Mouse (Mus musculus) forebrain, embryonic 12.5 days (tissue): ENCODE measurements at regions not wholly inside any gene's neighbourhood (a gene's known extent, or its start where the extent isn't known, plus 50 kb on each side); places are given as distances from the start of the nearest gene placed in this dataset.

Experiments used
- ATAC-seq: fragments of 200-750 bp; cut with Nextera tagmentation; 2 replicates; pipeline ENCODE4 v1.8.0; 2017; ENCODE audit warnings: moderate TSS enrichment; ENCODE audit not compliant: low FRiP score
- H3K27ac ChIP-seq: fragments of 300-500 bp; sonication (generic); 2 replicates; pipeline ENCODE4 v1.5.1; 2016; ENCODE audit warnings: mild to moderate bottlenecking
- H3K27me3 ChIP-seq: fragments of 300-500 bp; sonication (generic); 2 replicates; pipeline ENCODE4 v1.6.1; 2016; ENCODE audit warnings: mild to moderate bottlenecking
- H3K36me3 ChIP-seq: fragments of 300-500 bp; sonication (generic); replicated peaks from 2 replicates; pipeline ENCODE4 v1.6.1; 2016; ENCODE audit warnings: mild to moderate bottlenecking
- H3K4me1 ChIP-seq: fragments of 300-500 bp; sonication (generic); 2 replicates; pipeline ENCODE4 v1.6.1; 2016
- H3K4me2 ChIP-seq: fragments of 300-500 bp; sonication (generic); 2 replicates; pipeline ENCODE4 v1.6.1; 2016; ENCODE audit warnings: mild to moderate bottlenecking, moderate library complexity
- H3K4me3 ChIP-seq: fragments of 300-500 bp; sonication (generic); replicated peaks from 2 replicates; pipeline ENCODE4 v1.5.1; 2016; ENCODE audit warnings: mild to moderate bottlenecking
- H3K9ac ChIP-seq: fragments of 300-500 bp; sonication (generic); 2 replicates; pipeline ENCODE4 v1.6.1; 2016; ENCODE audit warnings: mild to moderate bottlenecking
- H3K9me3 ChIP-seq: fragments of 300-500 bp; sonication (generic); 2 replicates; pipeline ENCODE4 v1.6.1; 2016
- WGBS: fragments of 180-500 bp; shearing (Covaris S2); methylation state at CpG from one replicate; pipeline ENCODE4 v1.1.7; 2016; 5-methylcytosine and 5-hydroxymethylcytosine counted together

DNA sequence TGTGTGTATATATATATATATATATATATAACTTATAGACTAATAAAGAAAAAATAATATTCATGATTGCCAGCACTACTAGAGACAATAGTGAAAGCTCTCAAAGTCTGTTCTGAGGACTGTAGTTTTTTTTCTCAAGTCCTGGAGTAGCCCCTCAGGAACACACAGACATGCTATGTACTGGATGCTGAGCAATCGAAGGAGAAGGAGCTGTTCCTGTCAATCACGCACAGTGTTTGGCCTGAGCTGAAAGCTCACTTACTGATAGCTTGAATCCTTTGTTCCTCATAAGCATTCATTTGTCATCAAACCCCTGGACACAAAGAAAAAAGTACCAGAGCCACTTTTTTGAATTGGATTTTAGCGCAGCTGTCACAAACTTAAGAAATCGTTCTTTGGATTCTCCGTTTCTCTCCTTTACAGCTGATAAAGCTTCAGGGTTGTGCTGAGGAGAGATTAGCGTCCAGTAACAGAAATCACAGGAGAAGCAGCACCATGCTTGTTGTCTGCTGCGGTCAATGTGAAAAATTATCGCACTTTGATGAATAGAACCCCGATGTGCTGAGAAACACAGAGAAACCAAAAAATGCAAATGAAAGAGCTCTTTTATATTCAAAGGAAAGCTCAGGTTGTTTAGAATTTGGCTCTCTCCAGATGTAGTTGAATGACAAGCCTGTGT lies 702.2 kb upstream of the Tyrp1 start:
- H3K9ac ChIP-seq, result no peak overlapping the region
- no peaks in the 10 kb centered on the region for H3K27me3 ChIP-seq
- WGBS, result 39% methylated on average over 9 of the region's 9 CpGs
- no peak overlapping the region for H3K27ac ChIP-seq
- H3K4me3 ChIP-seq, result no peak overlapping the region
- H3K9me3 ChIP-seq, result no peaks in the 10 kb centered on the region
- no peaks in the 10 kb centered on the region for H3K36me3 ChIP-seq
- peaks cover 5% of the 10 kb centered on the region; the same call in 1 of the 2 replicates for H3K4me1 ChIP-seq
- ATAC-seq, result 0 out of 2 replicates have a peak, but pooled peaks have one; percentile 53
- H3K4me2 ChIP-seq, result 0 out of 2 replicates have a peak overlapping the region, but pooled peaks have one; percentile 1

DNA sequence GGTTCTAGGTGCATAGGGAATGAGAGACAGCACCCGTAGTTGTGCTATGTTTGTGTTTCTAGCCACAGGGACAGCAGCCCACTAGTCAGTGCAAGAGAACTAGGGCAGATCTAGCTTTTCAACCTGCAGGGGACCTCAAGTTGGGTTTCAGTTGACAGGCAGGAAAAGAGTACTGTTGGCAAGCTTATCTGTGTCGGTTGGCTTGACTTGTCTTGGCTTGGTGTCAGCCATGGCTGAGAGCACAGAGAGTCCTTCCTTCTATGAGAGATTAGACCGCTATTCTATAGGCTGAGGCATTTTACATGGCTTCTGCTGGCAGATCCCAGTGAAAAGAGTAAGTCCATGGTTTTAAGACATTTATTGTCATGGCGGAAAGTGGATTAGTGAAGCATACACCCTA lies 693.7 kb upstream of the Tyrp1 start:
- Histone ChIP-seq H3K4me2 (no peak overlapping the region), H3K27me3 (no peaks in the 10 kb centered on the region), H3K9me3 (no peaks in the 10 kb centered on the region), H3K9ac (no peak overlapping the region), H3K27ac (no peak overlapping the region), H3K4me1 (no peaks in the 10 kb centered on the region), H3K4me3 (no peak overlapping the region), H3K36me3 (no peaks in the 10 kb centered on the region)
- no peak for ATAC-seq
- WGBS, result 94% methylated on average over 4 of the region's 4 CpGs

DNA sequence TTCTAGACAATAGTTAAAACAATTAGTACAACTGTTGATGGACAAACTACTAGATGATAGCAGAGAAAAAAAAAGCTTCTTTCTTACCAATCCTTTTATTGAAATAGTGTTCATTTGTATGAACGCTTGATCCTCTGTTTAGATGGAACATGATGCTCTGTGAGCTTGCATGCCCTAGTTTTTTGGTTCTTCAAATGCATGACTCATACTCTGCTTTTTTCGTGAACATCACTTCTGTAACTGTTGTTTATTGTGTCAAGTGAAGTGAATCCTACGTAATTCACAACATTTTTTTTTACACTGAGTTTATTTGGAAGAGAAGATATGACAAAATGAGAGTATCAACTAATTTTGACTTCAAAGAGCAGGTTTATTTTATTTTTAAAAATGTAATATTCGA lies 674.1 kb upstream of the Tyrp1 start:
- no peaks in the 10 kb centered on the region for H3K27me3 ChIP-seq
- no peak overlapping the region for H3K4me3 ChIP-seq
- H3K4me1 ChIP-seq, result no peaks in the 10 kb centered on the region
- no peak overlapping the region for H3K27ac ChIP-seq
- no peak overlapping the region for H3K9ac ChIP-seq
- 86% methylated on average over 4 of the region's 4 CpGs for WGBS
- no peak overlapping the region for H3K4me2 ChIP-seq
- H3K36me3 ChIP-seq, result no peaks in the 10 kb centered on the region
- ATAC-seq, result no peak
- H3K9me3 ChIP-seq, result no peaks in the 10 kb centered on the region

DNA sequence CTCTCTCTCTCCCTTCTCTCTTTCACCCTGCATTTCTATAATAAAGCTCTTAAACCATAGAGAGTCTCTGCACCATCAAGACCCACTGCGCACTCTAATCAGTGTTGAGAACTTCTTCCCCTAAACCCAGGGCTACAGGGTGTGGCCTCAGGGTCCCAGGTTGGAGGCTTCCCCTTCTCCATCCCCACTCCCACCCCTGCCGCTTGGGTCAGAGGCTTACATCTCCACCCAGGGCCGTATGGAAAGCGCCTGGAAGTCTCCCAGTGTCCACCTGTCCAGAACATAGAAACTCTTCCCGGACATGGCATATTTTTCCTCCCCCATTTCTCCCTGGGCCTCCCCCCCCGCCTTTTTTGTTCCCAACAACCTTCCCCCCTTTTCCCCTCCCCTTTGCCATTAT lies 660.7 kb upstream of the Tyrp1 start:
- 82% methylated on average over 5 of the region's 6 CpGs for WGBS
- no peaks in the 10 kb centered on the region for H3K36me3 ChIP-seq
- no peaks in the 10 kb centered on the region for H3K9me3 ChIP-seq
- no peaks in the 10 kb centered on the region for H3K27me3 ChIP-seq
- no peak overlapping the region for H3K27ac ChIP-seq
- H3K4me2 ChIP-seq, result no peak overlapping the region
- no peaks in the 10 kb centered on the region for H3K4me1 ChIP-seq
- no peak for ATAC-seq
- no peak overlapping the region for H3K4me3 ChIP-seq
- H3K9ac ChIP-seq, result no peak overlapping the region

DNA sequence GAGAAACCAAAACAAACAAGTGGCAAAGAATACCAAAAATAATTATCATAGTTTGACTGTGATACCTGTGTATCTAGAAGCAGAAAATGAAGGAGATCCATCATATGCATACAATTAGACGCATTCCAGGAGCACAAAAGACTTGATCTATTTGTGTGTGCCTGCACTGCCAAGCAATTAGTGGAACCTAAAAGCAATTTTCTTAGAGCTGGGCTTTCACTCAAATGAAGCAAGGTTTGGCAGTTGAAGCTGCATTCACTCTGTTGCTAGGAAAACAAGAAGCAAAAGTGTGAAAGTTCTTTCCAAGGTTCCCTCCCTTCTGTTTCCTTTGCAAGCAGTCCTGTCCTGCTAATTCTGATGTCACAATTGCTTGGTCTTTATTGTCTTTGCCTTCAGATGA lies 631.7 kb upstream of the Tyrp1 start:
- H3K4me2 ChIP-seq, result no peak overlapping the region
- no peak overlapping the region for H3K27ac ChIP-seq
- no peak overlapping the region for H3K9ac ChIP-seq
- H3K9me3 ChIP-seq, result no peaks in the 10 kb centered on the region
- H3K36me3 ChIP-seq, result no peaks in the 10 kb centered on the region
- no peak overlapping the region for H3K4me3 ChIP-seq
- no peaks in the 10 kb centered on the region for H3K4me1 ChIP-seq
- H3K27me3 ChIP-seq, result no peaks in the 10 kb centered on the region
- 64% methylated on average over 1 of the region's 1 CpGs for WGBS
- ATAC-seq, result no peak

DNA sequence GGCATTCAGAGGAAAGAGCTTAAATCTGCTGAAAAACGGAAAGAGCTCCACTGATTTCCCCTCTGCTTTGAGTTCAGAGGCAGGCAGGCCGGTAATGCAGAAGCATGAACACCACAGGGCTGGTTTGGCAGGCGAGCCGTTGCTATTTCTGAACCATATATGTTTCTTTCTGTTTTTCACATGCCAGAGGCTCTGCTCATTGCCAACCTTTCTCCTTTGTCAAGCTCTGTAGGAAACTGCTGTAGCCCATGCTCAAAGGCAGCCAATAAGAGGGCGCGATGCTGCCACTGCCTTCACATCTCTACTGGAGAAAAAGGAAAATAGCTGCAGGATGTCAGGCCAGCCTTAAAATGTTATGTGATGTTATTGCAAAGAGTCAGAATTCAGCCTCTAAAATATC lies 630.0 kb upstream of the Tyrp1 start:
- Histone ChIP-seq H3K9me3 (no peaks in the 10 kb centered on the region), H3K27me3 (no peaks in the 10 kb centered on the region), H3K27ac (no peak overlapping the region), H3K4me1 (no peaks in the 10 kb centered on the region), H3K9ac (no peak overlapping the region), H3K4me2 (no peak overlapping the region), H3K4me3 (no peak overlapping the region), H3K36me3 (no peaks in the 10 kb centered on the region)
- 84% methylated on average over 6 of the region's 6 CpGs for WGBS
- ATAC-seq, result no peak

DNA sequence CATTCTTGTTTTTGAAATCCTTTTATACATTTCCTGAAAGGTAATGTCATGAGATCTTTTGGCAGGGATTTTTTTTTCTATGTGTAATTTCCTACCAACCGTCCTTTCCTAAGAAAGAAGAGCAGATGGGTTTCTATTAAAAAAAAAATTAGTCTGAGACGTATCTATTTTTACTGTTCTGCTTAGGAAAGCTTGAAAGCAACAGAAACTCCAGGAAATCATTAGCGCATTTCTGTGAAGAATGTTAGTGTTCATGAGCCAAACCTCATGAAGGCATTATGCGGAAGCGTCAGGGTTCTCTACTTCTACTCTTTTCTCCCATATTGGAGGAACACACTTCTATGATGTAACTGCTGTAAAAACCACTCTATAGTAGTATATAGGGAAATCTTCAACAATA lies 629.5 kb upstream of the Tyrp1 start:
- H3K27ac ChIP-seq, result no peak overlapping the region
- 86% methylated on average over 5 of the region's 5 CpGs for WGBS
- ATAC-seq, result no peak
- H3K9me3 ChIP-seq, result no peaks in the 10 kb centered on the region
- no peak overlapping the region for H3K4me2 ChIP-seq
- no peaks in the 10 kb centered on the region for H3K4me1 ChIP-seq
- H3K36me3 ChIP-seq, result no peaks in the 10 kb centered on the region
- no peak overlapping the region for H3K4me3 ChIP-seq
- H3K27me3 ChIP-seq, result no peaks in the 10 kb centered on the region
- H3K9ac ChIP-seq, result no peak overlapping the region
